Mouse (Mus musculus) neural tube, embryonic 14.5 days (tissue): Measurements from ENCODE around the gene Nr2c2ap. TPM values are rescaled to one million over a fixed set of nuclear protein-coding genes. Genes with fewer than 3 reads are reported as not detected.

ENCODE experiments used
- ATAC-seq: fragments of 200-750 bp; cut with Nextera tagmentation; 2 replicates; pipeline ENCODE4 v1.8.0; 2017; ENCODE audit warnings: low read depth, mild to moderate bottlenecking, moderate TSS enrichment, moderate library complexity
- H3K27ac ChIP-seq: fragments of 300-500 bp; sonication (generic); 2 replicates; pipeline ENCODE4 v1.5.1; 2014; ENCODE audit warnings: low read depth, mild to moderate bottlenecking, control low read depth, low read length, moderate library complexity, mixed read lengths
- H3K27me3 ChIP-seq: fragments of 300-500 bp; sonication (generic); 2 replicates; pipeline ENCODE4 v1.6.1; 2014; ENCODE audit warnings: low read length; ENCODE audit not compliant: control insufficient read depth, insufficient read depth
- H3K36me3 ChIP-seq: fragments of 300-500 bp; sonication (generic); 2 replicates; pipeline ENCODE4 v1.6.1; 2014; ENCODE audit warnings: low read length, mixed read lengths; ENCODE audit not compliant: control insufficient read depth, insufficient read depth
- H3K4me1 ChIP-seq: fragments of 300-500 bp; sonication (generic); 2 replicates; pipeline ENCODE4 v1.6.1; 2014; ENCODE audit warnings: low read length; ENCODE audit not compliant: control insufficient read depth, insufficient read depth
- H3K4me2 ChIP-seq: fragments of 300-500 bp; sonication (generic); 2 replicates; pipeline ENCODE4 v1.6.1; 2014; ENCODE audit warnings: mild to moderate bottlenecking, low read depth, low read length, control low read depth
- H3K4me3 ChIP-seq: fragments of 300-500 bp; sonication (generic); 2 replicates; pipeline ENCODE4 v1.5.1; 2014; ENCODE audit warnings: low read depth, low read length, control low read depth, mixed read lengths
- H3K9ac ChIP-seq: fragments of 300-500 bp; sonication (generic); replicated peaks from 2 replicates; pipeline ENCODE4 v1.6.1; 2014; ENCODE audit warnings: low read depth, mild to moderate bottlenecking, control low read depth, low read length, mixed read lengths
- H3K9me3 ChIP-seq: fragments of 300-500 bp; sonication (generic); 2 replicates; pipeline ENCODE4 v1.6.1; 2016; ENCODE audit warnings: low read length; ENCODE audit not compliant: control insufficient read depth
- WGBS: fragments of 180-500 bp; shearing (Covaris S2); extraction: QIAGEN DNeasy Blood & Tissue Kit; methylation state at CpG from one replicate; pipeline ENCODE4 v1.1.7; 2014; 5-methylcytosine and 5-hydroxymethylcytosine counted together
- polyA plus RNA-seq: library from polyadenylated mRNA; unstranded; fragments of >200 nt; fragmentation: Nextera tagmentation; extraction: Ambion mirVana; gene quantifications from 2 replicates; pipeline ENCODE4 v1.2.1, GENCODE M21; 2014

Nr2c2ap gene
- polyA plus RNA-seq, 1 experiment from 2014 or later: 35.3 TPM

DNA sequence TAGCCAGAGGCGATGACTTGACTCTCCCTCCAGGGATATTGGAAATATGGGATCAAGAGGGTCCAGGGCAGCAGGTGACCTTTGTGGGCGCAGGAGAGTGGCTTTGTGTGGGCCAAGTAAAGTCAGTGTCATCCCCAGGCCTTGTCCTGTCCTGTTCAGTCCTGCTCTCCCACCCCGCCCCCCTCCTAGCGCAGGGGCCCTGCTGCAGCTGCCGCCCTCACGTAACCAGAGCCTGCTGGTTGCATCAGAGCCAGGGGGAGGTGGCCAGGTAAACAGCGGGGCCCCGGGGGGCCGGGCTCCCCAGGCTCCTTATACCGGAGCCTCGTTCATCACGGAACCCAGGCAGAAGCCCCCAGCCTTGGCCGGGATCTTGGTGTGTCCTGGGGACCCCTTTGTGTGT, 19.0 kb downstream of the Nr2c2ap start:
- H3K9me3 ChIP-seq: no peaks in the 10 kb centered on the region
- no peak overlapping the region for H3K4me2 ChIP-seq
- no peaks in the 10 kb centered on the region for H3K27me3 ChIP-seq
- no peaks in the 10 kb centered on the region for H3K4me1 ChIP-seq
- H3K9ac ChIP-seq: no peak overlapping the region
- no peak overlapping the region for H3K27ac ChIP-seq
- H3K4me3 ChIP-seq: no peak overlapping the region
- 18% methylated on average over 13 of the region's 13 CpGs for WGBS
- no peak; the same call in 1 of the 2 replicates for ATAC-seq
- H3K36me3 ChIP-seq: peaks cover 10% of the 10 kb centered on the region; the same call in 1 of the 2 replicates

DNA sequence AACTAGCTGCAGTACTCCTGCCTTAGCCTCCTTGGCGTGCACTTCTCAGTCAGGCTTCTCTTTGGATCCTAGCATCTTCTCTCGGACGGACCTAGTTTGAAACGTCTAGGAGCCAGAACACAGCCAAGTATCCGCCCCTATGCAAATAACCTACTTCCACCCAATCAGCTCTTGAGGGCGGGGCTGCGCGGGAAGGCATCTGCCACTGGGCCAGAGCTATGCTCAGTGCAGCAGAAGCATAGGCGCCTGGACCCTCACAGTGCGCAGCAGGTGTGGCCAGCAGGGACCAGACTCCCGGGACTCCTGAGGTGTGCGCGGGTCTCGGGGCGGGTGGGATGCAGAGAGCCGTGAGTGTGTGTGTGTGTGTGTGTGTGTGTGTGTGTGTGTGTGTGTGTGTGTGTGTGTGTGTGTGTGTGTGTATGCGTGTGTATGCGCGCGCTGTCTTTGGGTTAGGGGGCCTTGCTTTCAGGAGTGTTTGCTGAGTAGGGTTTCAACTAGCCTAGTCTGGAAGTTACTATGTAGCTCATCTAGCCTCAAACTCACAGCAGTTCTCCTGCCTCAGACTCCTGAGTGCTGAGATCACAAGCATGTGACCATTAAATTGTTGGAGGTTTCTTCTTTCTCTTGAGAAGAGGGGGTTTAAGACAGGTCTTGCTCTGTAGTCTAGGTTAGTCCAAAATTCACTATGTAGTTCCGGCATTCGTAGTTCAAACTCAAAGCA, 21.6 kb downstream of the Nr2c2ap start:
- Histone ChIP-seq H3K27me3 (no peaks in the 10 kb centered on the region), H3K9ac (no peak overlapping the region), H3K4me2 (no peak overlapping the region; the same call in 1 of the 2 replicates), H3K4me3 (no peak overlapping the region), H3K9me3 (no peaks in the 10 kb centered on the region), H3K27ac (no peak overlapping the region), H3K4me1 (no peaks in the 10 kb centered on the region), H3K36me3 (no peaks in the 10 kb centered on the region)
- ATAC-seq: peak; percentile 91
- 18% methylated on average over 22 of the region's 22 CpGs for WGBS

- Histone ChIP-seq H3K4me2 (no peak overlapping the region), H3K4me1 (no peaks in the 10 kb centered on the region), H3K9ac (no peak overlapping the region), H3K27ac (no peak overlapping the region), H3K27me3 (no peaks in the 10 kb centered on the region), H3K36me3 (no peaks in the 10 kb centered on the region), H3K4me3 (no peak overlapping the region), H3K9me3 (no peaks in the 10 kb centered on the region)
- ATAC-seq: no peak
- 92% methylated on average over 1 of the region's 1 CpGs for WGBS
These were observed 26.2 kb downstream of the Nr2c2ap start for GRCm38 (mm10) chr8:70157240-70157800.

- Histone ChIP-seq H3K36me3 (no peaks in the 10 kb centered on the region), H3K4me1 (no peaks in the 10 kb centered on the region), H3K9me3 (no peaks in the 10 kb centered on the region), H3K4me3 (peak overlapping the region; percentile 39), H3K27ac (no peak overlapping the region), H3K9ac (peak overlapping the region; percentile 56), H3K4me2 (peak overlapping the region; percentile 64), H3K27me3 (no peaks in the 10 kb centered on the region)
- peak; percentile 94 for ATAC-seq
- 18% methylated on average over 35 of the region's 40 CpGs for WGBS
These were observed 27.1 kb downstream of the Nr2c2ap start for GRCm38 (mm10) chr8:70158069-70158853.

GRCm38 (mm10) chr8:70159211-70159610, 28.1 kb downstream of the Nr2c2ap start:
- 86% methylated on average over 4 of the region's 4 CpGs for WGBS
- Histone ChIP-seq H3K36me3 (no peaks in the 10 kb centered on the region), H3K9me3 (no peaks in the 10 kb centered on the region), H3K9ac (no peak overlapping the region), H3K27me3 (no peaks in the 10 kb centered on the region), H3K4me2 (peak overlapping the region; percentile 64; the same call in 1 of the 2 replicates), H3K4me3 (no peak overlapping the region), H3K4me1 (no peaks in the 10 kb centered on the region), H3K27ac (no peak overlapping the region)
- no peak for ATAC-seq

GRCm38 (mm10) chr8:70160015-70160414, 28.9 kb downstream of the Nr2c2ap start:
- H3K9ac ChIP-seq: no peak overlapping the region
- H3K4me1 ChIP-seq: no peaks in the 10 kb centered on the region
- no peak overlapping the region for H3K4me3 ChIP-seq
- H3K27ac ChIP-seq: no peak overlapping the region
- H3K27me3 ChIP-seq: no peaks in the 10 kb centered on the region
- ATAC-seq: no peak
- H3K36me3 ChIP-seq: no peaks in the 10 kb centered on the region
- 71% methylated on average over 13 of the region's 13 CpGs for WGBS
- H3K4me2 ChIP-seq: no peak overlapping the region
- no peaks in the 10 kb centered on the region for H3K9me3 ChIP-seq

DNA sequence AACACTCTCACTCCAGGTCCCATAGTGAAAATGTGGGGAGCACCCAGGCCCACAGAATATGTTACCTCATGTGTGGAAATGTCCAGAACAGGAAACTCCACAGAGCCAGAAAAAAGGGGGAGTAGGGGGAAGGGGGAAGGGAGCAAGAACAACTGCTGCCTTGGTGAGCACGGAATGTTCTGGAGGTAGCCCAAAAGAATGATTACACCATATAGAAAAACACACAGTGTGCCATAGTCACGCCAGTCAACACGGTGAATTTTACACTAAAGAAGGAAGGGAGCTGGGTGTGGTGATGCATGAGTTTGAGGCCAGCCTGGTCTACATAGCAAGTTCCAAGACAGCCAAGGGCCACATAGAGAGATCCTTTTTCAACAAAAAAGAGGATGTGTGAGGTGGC, 32.2 kb downstream of the Nr2c2ap start:
- 87% methylated on average over 3 of the region's 3 CpGs for WGBS
- Histone ChIP-seq H3K4me3 (no peak overlapping the region), H3K4me1 (no peaks in the 10 kb centered on the region), H3K9me3 (no peaks in the 10 kb centered on the region), H3K27me3 (peaks cover 8% of the 10 kb centered on the region), H3K27ac (no peak overlapping the region), H3K4me2 (no peak overlapping the region), H3K36me3 (no peaks in the 10 kb centered on the region), H3K9ac (no peak overlapping the region)
- no peak for ATAC-seq

GRCm38 (mm10) chr8:70166504-70167110, 35.5 kb downstream of the Nr2c2ap start:
- no peaks in the 10 kb centered on the region; the same call in 1 of the 2 replicates for H3K4me1 ChIP-seq
- 6% methylated on average over 21 of the region's 21 CpGs for WGBS
- H3K4me2 ChIP-seq: peak overlapping the region; percentile 26
- no peak overlapping the region for H3K27ac ChIP-seq
- no peak overlapping the region for H3K9ac ChIP-seq
- no peaks in the 10 kb centered on the region for H3K9me3 ChIP-seq
- H3K27me3 ChIP-seq: peaks cover 8% of the 10 kb centered on the region
- H3K36me3 ChIP-seq: no peaks in the 10 kb centered on the region
- ATAC-seq: peak; percentile 83
- H3K4me3 ChIP-seq: no peak overlapping the region
